Mouse (Mus musculus) MN1 (cell line): ENCODE data around the gene Polk.
A peak's percentile ranks its signal among the peaks of the same experiment; 100 is the strongest.

ENCODE experiments used
- DNase-seq: peaks from one replicate; pipeline ENCODE4 v3.0.0-alpha.2; 2016; ENCODE audit warnings: low spot score

Gene Polk

DNA sequence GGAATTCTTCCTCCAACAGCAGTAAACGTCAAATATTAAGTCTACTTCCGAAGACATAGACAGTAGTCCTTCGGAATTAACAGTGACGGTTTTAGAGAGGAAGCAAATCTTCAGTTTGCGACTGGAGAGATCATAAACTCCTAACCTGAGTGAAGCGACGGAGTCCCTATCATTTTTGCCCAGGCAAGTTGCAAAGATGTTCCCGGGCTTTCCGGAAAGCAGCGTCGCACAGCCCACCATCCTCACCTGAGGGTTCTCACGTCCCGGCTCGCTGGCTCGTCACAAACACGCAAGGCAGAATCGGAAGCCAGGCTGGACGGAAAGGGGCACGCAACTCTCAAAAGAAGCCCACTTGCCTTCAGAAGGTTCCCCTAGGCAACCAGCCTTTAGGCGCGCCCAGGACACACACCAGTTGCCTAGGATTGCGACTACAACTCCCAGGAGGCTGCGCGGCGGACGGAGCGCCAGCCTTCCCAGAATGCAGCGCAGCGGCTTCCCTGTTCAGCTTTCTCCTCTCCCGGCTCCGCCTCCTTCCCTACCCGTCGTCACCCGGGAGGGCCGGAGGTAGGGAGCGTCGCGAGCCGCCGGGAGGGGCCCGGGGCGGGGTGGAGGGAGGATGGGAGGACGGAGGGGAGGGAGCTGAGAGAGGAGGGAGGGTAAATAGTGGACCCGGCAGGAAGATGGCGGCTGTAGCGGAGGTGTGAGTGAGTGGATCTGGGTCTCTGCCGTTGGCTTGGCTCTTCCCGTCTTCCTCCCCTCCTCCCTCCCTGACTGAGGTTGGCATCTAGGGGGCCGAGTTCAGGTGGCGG lies at the start of gene Polk, which contains the start of gene Col4a3bp:
TSS of gene Polk (minus strand) at position 499 of the 809 bp plus-strand sequence.
TSS of gene Col4a3bp (plus strand) at position 538 of the 809 bp plus-strand sequence.
- peak; percentile 99 for DNase-seq

DNA sequence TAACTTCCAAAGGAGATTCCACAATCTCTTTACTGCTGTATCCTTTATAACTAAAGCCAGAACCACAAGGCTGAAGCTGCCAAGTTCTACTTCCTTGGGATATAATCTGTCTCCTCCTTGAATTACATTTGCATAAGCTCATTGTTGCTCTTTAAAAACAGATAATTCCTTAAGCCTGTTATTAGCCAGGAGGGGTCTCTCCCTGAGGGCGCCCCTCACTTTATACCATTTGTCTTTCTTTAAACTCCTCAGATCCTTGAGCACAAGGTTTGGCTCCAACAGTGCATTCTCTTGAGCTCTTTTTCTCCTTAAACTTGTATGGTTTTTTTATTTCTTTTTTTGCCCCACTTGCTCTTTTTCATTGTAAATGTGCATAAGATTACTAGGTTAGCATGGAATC lies 46.3 kb upstream of the Polk start:
- DNase-seq = no peak

DNA sequence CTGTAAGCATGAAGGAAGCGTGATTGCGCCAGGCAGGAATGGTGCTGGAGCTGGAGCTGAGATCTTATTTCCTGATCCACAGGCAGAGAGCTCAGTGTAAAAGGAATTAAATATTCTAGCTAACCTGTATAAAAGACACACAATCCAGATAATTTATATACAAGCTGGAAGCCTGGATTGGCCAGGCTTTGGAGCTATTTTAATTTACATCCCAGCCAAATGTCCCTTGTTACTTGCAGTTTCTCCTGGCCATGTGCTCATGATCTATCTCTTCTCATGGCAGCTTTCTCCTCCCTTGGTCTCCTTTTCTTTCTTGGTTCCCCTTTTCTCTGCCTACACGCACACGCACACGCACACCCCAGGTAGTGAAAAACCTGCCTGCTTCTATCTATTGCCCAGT lies 44.2 kb upstream of the Polk start:
- no peak for DNase-seq

DNA sequence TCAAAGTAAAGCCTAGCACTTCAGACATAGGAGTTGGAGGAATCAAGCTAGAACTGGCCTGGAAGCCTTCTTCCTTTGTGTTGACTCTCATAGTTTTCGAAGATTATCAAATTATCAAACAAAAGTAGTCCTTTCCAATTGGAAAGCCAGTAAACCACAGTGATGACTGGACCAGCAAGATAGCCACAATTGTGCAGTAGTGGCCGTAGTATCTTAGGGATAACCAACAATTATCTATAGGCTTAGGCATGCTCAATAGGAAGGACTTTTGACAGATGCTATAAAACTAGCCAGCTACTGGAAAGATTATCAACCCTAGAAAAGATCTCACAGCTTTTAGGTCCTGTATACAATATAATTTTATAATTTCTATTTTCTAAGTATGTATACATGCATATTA lies 41.8 kb upstream of the Polk start:
- DNase-seq = no peak

DNA sequence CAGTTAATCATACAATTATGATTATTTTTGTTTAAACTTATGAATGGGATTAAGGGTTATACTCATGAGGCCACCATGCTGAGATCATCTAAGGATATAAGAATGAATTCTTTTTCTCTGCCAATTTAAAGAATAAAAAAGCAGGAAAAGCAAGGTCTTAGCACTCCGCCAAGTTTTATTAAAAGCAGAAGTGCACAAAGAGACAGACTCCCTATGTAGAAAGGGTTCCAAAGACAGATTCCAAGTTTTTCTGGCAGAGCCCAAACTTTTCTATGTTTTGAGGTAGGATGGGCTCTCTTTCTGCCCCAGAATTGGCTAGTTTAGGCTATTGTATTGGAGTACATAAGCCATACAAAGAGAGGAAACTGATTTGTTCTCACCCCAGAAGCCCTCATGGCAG lies 37.6 kb upstream of the Polk start:
- DNase-seq = no peak

DNA sequence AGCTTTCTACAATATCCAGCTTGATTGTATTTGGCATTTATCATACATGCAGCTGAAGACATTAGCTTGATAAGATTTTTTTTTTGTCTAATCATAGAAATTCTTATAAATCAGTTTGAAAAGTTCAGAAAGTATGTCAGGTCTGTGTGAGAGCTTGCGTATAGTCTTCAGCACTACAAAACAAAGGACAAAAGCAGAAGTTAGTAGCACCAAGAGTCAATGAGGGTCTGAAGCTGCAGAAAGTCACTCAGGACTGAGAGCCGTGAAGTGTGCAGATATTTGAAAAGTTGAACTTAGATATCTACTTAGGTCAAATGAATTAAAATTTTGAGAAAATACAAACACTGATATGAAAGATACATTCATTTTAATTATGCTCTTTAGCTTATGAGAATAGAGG lies 36.7 kb upstream of the Polk start:
- no peak for DNase-seq

DNA sequence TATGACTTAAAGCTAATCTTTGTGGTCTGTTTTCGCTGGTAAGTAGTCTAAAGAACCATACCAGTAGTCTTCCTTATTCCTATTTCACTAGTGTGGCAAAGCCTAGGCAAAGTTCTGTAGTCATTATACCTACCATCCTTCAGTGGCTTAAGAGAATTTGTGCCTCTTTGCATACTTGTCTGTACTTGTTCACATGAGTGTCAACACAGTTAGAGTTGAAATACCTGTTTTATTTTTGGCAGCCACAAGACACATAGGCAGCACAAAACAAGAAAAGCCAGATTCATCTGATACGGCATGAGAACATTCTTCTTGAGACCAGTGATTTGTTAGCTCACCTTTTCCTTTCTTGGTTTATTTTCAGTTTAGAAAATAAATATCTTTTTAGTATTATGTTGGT lies 31.8 kb upstream of the Polk start:
- DNase-seq = no peak

DNA sequence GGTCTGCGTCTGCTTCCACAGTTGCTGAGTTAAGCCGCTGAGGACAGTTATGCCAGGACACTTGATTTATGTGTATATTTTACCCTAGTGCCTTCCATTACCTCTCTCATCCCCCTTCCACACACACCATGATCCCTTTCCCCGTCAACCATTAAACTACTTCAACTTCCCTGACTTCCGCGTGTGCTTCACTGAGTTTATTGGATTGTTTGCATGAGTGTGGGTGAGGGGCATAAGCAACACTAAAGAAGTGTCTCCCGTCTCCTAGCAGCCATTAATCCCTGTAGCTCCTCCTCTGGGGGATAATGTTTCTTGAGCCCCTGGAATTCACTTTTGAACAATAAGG lies 28.6 kb upstream of the Polk start:
- DNase-seq = no peak

DNA sequence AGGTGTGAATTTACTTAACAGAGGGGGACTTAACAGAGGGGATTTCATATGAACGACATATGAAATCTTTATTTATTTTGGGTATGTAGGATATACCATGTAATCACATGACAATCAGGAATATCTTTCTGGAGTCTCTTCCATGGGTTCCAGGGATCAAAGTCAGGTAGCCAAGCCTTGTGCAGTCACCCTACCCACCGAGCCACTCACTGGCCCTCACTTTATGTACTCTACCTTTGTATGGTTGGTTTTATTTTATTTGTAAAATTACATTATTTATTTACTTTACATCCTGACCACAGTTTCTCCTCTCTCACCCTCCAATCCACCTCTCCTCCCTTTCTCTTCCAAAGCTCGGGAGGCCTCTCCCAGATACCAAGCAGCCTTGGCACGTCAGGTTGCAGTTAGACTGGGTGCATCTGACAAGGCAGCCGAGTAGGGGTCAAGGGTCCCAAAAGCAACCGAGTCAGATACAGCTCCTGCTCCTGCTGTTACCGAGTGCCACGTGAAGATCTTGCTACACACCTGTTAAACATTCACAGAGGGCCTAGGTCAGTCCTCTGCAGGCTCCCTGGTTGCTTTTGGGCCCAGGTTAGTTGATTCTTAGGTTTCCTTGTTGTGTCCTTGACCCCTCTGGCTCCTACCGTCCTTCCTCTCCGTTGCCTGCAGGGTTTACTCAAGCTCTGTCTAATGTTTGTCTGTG lies 28.1 kb upstream of the Polk start:
- DNase-seq = no peak

DNA sequence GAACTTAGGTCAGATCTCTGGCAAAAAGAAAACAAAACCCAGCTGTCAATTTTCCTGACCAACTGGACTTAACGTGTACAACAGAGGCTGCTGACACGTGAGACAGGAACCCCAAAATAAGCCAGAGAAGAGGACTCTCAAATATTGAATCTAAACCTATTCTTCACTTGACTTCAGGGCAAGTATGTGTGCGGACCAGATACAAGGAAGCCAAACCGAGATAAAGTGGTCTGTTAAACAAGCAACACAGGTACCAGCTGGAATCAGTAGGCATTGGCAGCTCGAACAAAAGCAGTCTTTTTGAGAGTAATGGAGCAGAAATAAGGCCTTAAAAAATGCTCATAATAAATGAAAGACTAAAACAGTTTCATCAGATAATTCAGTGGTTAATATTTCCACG lies 25.6 kb upstream of the Polk start:
- no peak for DNase-seq

DNA sequence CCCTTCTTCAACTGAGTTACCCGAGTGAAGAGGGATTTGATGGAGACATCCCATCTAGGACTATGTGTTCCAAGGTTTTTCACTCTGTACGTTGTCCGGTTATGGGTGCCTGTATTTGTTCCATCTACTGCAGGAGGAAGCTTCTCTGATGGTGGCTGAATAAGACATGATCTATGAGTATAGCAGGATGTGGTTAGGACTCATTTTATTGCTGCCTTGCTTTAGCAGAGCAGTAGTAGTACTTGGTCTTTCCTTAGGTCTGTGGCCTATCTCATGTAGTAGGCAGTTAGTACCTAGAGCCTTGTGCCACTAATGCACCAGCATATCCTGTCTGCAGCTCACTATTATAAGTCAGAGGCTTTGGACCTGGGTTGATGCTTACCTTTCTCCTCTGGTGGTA lies 12.7 kb upstream of the Polk start:
- no peak for DNase-seq

DNA sequence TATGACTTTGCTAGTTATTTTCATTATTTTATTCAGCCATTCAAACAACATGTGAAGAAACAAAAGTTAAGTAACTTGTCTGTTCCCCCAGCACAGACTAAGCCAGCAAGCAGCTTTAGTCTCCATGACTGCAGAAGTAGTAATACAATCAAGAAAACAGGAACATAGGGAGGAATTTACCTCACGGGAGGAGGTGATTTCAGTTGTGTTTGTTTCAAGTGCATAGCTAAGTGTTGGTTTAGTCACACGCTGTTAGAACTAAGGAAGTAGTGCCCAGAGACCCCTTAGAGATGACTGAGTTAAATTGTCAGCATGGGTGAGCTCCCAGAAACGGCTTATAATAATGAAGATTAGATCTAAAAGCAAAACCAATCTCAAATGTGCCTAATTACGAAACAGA lies 5.6 kb upstream of the Polk start:
- DNase-seq = no peak

DNA sequence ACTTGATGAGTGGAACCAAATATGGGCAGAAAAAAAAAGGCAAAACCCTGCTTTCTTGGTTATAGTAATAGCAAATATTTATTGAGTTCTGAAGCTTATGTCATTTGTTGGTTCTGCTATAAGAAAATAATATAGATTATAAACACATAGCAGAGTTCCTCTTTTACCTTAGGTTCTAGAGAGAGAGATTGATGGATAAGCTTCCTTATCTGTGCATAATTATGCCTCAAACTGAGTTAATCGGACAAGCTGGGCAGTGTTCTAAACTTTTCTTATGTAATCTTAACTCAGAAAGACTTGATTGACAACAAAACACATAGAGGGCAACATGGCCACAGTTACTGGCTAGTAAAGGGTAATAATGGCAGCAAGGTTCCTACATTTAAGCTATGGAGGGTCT lies 4.9 kb upstream of the Polk start:
- no peak for DNase-seq

DNA sequence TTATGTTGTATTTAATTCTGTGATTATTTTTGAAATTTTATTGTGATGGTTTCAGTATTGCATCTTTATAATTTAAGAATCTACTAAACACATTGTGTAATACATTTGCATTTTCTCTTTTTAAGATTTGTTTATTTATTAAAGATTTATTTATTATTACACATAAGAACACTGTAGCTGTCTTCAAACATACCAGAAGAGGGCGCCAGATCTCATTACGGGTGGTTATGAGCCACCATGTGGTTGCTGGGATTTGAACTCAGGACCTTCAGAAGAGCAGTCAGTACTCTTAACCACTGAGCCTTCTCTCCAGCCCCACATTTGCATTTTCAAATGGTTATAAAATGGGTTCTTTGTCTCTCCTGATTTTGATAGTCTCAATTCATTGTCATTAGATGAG lies 2.1 kb upstream of the Polk start:
- DNase-seq = peak; percentile 30

DNA sequence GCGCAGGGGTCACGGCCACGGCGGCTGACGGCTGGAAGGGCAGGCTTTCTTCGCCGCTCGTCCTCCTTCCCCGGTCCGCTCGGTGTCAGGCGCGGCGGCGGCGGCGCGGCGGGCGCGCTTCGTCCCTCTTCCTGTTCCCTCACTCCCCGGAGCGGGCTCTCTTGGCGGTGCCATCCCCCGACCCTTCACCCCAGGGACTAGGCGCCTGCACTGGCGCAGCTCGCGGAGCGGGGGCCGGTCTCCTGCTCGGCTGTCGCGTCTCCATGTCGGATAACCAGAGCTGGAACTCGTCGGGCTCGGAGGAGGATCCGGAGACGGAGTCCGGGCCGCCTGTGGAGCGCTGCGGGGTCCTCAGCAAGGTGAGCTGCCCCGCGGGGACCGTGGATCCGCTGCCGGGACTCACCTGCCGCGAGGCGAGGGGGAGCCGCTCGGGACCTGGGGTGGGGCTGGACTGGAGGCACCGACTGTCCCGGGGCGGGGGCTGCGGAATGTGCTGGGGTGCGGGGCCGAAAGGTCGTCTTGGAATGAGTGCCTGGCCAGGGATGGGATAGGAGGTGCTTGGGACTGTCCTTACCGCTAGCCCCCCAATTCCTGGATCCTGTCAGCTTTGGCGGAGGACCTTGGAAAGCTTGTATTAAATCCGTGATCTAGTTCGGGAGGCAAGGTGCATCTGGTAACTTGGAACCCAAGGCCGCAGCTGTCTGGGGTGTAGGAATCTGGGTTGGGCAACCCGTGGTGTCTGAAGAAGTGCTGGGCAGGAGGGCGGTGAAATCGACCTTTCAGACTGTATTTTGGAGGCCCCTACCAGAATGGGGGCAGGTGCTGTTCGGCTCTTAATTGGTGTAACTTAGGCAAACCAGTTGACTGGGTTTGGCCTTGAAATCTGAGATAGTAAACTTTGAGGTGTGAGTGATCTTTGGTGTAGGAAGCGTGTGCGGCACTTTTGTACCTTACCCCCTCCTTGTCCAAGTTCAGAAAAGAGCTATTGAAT lies 817 bp upstream of the Polk start:
- DNase-seq = peak; percentile 61

DNA sequence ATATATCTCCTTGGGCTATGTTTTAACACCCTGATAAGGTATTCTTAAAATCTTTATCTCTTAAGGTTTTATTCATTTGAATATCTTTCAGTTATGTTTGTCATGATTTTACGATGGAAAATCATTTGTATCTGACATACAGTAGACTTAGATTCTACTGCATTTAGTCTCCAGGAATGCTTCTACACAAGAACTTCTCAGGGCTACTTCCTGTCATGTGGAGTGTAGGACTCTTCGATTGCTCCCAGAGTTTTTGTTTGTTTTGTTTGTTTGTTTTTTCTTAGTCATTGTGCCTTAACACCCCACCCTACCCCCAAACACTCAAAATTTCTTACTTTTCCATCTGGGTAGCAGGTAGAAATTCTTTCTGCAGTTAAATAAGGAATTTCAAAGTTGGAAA lies 998 bp downstream of the Polk start:
- DNase-seq = peak; percentile 17

DNA sequence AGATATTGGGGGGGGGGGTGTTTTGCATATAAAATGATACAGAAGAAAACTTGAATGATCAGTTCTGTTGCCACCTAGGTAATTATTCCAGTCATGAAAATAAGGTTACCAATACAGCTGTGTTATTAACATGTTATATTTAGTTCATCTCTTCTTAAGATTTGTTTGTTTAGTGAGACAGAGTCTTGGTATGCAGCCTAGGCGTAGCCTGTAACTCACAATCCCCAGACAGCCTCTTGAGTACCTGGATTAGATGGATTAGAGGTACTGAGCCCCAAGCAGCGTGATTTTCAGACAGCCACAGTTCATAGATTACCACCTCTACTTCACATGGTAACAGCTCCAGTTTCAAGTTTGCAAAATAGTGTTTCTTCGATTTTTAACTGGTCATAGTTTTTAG lies 4.3 kb downstream of the Polk start:
- no peak for DNase-seq

DNA sequence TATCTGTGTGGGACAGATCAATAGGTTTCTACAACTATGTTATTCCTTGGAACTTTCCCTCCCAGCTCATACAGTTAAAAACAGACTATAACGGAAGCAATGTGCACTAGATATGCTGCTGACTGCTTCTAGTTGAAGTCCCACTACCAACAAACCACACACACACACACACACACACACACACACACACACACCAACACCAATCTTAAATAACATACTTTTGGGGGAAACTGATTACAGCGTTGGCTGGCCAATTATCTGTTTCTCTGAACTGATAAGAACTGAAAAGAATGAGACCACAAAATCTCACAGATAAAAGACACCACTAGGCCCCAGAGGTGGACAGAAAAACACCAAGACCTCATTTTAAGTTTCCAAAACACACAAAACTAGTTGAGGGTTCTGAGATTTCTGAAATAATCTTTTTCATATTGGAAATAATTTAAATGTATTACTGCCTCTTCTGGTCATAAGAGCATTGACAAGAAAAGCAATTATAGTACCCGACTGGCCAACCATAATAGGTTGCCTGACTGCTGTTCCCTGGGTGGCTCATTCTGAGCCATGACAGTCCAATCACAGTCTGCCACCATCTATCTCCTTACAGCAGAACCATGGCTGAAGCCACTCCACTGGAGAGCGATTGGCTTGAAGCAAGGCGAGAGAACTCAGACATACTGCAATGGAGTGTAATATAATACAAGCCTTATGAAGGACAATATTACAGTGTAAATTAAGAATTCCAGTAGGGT lies 5.4 kb downstream of the Polk start:
- no peak for DNase-seq

DNA sequence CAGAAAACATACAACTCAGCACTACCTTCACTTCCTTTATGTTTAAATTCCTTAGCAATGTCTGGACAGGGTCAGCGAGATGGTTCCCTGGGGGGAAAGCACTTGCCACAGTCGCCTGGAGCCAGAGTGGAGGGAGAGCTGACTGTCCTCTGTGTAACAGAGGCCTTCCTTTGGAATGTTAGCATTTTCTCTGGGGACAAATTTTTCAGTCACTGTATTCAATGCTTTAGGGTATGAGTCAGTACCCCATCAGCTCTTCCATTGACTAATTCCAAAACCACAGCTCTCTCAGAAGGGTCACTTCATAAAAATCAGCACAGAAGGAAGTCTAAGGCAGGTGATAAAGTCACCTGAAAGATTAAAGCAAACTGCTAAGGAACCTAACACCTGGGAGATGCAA lies 8.6 kb downstream of the Polk start:
- DNase-seq = no peak

DNA sequence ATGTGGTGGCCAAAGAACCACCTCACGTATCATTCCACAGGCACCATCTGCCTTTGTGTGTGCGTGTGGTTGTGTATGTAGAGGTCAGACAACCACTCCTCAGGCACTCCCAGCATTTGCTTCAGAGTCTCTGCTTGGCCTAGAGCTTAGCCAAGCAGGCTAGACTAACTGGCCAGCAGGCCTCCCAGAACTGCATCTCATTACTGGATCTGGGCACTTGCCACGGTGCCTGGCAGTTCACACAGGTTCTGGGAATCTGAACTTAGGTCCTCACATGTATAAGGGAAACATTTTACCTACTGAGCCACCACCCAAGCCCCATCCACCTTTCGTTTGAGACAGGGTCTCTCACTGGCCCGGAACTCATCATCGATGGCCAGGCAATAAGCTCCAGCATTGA lies 10.2 kb downstream of the Polk start:
- DNase-seq = no peak

DNA sequence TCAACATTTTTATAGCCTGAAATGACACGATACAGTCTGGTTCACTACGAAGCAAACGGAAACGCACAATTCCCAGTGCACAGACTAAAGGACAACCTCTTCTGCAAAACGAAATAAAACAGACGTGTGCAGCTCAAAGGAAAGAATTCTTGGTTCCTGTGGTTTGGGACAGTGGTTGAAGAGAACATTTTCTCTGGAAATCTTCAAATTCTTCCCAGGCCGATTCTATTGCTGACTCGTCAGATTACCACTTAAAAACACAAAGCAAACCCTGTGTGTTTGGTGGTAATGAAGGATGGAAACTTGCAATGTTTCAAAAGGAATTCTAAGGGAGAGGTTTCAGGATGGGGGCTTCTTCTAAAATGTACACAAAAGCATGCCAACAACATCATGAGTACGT lies 12.3 kb downstream of the Polk start:
- DNase-seq = no peak

DNA sequence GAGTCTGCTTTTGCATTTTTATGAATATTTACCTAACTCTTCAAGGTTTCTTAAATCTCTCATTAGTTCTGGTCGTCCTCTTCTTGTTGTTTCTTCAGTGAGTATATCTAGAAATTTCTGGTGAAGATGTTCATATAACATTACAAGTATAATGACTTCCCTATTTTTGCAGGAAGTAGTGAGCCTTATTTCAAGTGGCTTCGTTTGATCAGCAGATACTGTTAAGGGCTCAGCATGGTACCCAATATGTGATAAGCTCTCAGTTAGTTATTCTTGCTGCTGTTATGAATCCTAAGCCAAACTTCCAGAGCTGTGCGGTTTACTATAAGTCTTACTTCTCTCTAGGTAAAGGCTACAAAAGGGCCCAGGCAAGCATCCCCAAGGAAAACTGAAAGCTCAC lies 12.8 kb downstream of the Polk start:
- DNase-seq = no peak
